Comparison of ENCODE assay signal across 8 mouse cellular contexts in the genomic region with DNA sequence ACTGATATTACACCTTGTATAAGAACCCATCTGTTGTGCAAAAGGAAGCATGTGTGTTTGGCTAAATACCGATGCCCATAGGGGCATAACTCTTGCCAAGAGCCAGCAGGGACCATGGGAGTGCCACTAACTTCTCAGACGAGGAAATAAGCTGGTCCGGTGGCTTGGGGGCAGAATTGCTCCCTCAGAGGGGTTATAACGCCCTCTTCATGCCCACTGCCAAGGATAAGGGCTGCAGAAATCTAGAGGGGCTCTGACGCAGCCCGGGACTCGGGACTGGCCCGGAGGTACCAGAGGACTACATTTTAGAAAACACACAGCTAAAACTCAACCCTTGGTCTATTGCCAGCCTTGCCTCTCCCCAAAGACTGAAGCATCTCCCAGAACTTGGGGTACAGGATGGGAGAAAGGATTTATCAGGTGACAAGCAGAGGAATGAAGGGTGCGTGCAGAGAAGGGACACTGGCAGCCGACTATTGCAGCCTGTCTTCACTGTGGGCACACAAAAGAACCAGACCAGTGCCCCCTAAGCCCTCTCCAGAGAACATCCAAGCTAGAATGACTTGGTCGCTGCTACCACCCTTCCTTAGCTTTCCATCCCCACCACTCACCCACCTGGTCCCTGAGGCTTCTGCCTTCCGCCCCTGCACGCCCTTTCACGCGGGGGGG. TPM values are rescaled to one million over a fixed set of nuclear protein-coding genes. Genes with fewer than 3 reads are reported as not detected.
DNase-seq lines count a peak whose midpoint lies in the region; ATAC-seq and TF ChIP-seq lines count a peak whose summit lies in the region.

No protein-coding gene starts in this region.

- 22% methylated on average over 15 of the region's 15 CpGs for WGBS in heart, adult 2 months
- 17% methylated on average over 15 of the region's 15 CpGs for WGBS in forebrain, embryonic 14.5 days
- WGBS in liver, embryonic 13.5 days (ENCODE audit: insufficient replicate concordance) = 22% methylated on average over 15 of the region's 15 CpGs

- H3K4me2 ChIP-seq in forebrain, embryonic 14.5 days (ENCODE audit: low read length) = peak overlapping the region; percentile 93
- H3K4me2 ChIP-seq in liver, embryonic 13.5 days = peak overlapping the region; percentile 68

- no peaks in the 10 kb centered on the region for H3K9me3 ChIP-seq in ES-Bruce4 (replicated peaks; ENCODE audit: control insufficient read depth, insufficient read depth, low read length, poor library complexity, severe bottlenecking)
- H3K9me3 ChIP-seq in forebrain, embryonic 14.5 days (replicated peaks; ENCODE audit: control insufficient read depth, low read length) = no peaks in the 10 kb centered on the region
- H3K9me3 ChIP-seq in liver, embryonic 13.5 days (replicated peaks) = no peaks in the 10 kb centered on the region

- TF ChIP-seq POLR2A in heart, adult 2 months (IDR thresholded peaks at IDR 0.05; ENCODE audit: insufficient read depth, low read depth, low read length) = no peak
- no peak for TF ChIP-seq POLR2A in ES-Bruce4 (IDR thresholded peaks at IDR 0.05; ENCODE audit: insufficient read depth, low read length)

- no peaks in the 10 kb centered on the region for H3K27me3 ChIP-seq in heart, adult 2 months (ENCODE audit: control insufficient read depth, insufficient read depth, low read length)
- H3K27me3 ChIP-seq in ES-Bruce4 (ENCODE audit: control insufficient read depth, insufficient read depth, low read length, poor library complexity, severe bottlenecking) = peaks cover 12% of the 10 kb centered on the region
- no peaks in the 10 kb centered on the region for H3K27me3 ChIP-seq in forebrain, embryonic 14.5 days (replicated peaks; ENCODE audit: control insufficient read depth, insufficient read depth, low read length)
- peaks cover 84% of the 10 kb centered on the region for H3K27me3 ChIP-seq in liver, embryonic 13.5 days

- peaks cover 8% of the 10 kb centered on the region for H3K4me1 ChIP-seq in heart, adult 2 months (ENCODE audit: control insufficient read depth, insufficient read depth, low read length)
- no peaks in the 10 kb centered on the region for H3K4me1 ChIP-seq in ES-Bruce4 (ENCODE audit: control insufficient read depth, insufficient read depth, low read length)
- peaks cover 60% of the 10 kb centered on the region for H3K4me1 ChIP-seq in forebrain, embryonic 14.5 days (ENCODE audit: control insufficient read depth, insufficient read depth, low read length)
- peaks cover 27% of the 10 kb centered on the region for H3K4me1 ChIP-seq in liver, embryonic 13.5 days (replicated peaks)

- TF ChIP-seq EP300 in heart, adult 2 months (IDR thresholded peaks at IDR 0.05; ENCODE audit: insufficient read depth, low read depth, low read length) = no peak
- no peak for TF ChIP-seq EP300 in ES-Bruce4 (IDR thresholded peaks at IDR 0.05; ENCODE audit: insufficient read depth, low read depth, low read length)

- no peak for TF ChIP-seq CTCF in heart, adult 2 months (IDR thresholded peaks at IDR 0.05)
- no peak for TF ChIP-seq CTCF in ES-Bruce4 (IDR thresholded peaks at IDR 0.05; ENCODE audit: low read depth, low read length)

- intact Hi-C loops in heart, adult 2 months (cut with DNase I) = loop anchor here (1.0 to 2.0 kb wide), 3 partner anchors 55 to 88 kb away; no protein-coding TSS in a partner anchor
- intact Hi-C loops in heart, postnatal 14 days (cut with DNase I) = loop anchor here (2.0 to 5.0 kb wide), 2 partner anchors 53 to 66 kb away; no protein-coding TSS in a partner anchor

- no peak for ATAC-seq in forebrain, embryonic 14.5 days
- no peak for ATAC-seq in liver, embryonic 13.5 days (ENCODE audit: low read depth)
- ATAC-seq in activated CD4-positive, CD25-positive, alpha-beta regulatory T cell, adult 4 months = no peak
- no peak for ATAC-seq in erythroid progenitor cell, adult 5-6 weeks (replicated peaks; ENCODE audit: low FRiP score, poor library complexity, severe bottlenecking)
- ATAC-seq in granulocyte monocyte progenitor cell, adult 5-6 weeks (replicated peaks; ENCODE audit: poor library complexity, severe bottlenecking) = no peak

- H3K4me3 ChIP-seq in heart, adult 2 months = peak overlapping the region; percentile 40
- peak overlapping the region; percentile 76 for H3K4me3 ChIP-seq in ES-Bruce4 (ENCODE audit: low read depth, low read length)
- peak overlapping the region; percentile 54 for H3K4me3 ChIP-seq in forebrain, embryonic 14.5 days (ENCODE audit: low read depth, low read length)
- H3K4me3 ChIP-seq in liver, embryonic 13.5 days (replicated peaks) = peak overlapping the region; percentile 50

- H3K27ac ChIP-seq in heart, adult 2 months = no peak overlapping the region
- H3K27ac ChIP-seq in ES-Bruce4 (ENCODE audit: insufficient read depth, low read length) = no peak overlapping the region
- peak overlapping the region; percentile 95 for H3K27ac ChIP-seq in forebrain, embryonic 14.5 days (ENCODE audit: low read depth, low read length)
- no peak overlapping the region for H3K27ac ChIP-seq in liver, embryonic 13.5 days

- H3K79me2 ChIP-seq in heart, adult 2 months (replicated peaks; ENCODE audit: control insufficient read depth, insufficient read depth, low read length) = no peaks in the 10 kb centered on the region

- DNase-seq in heart, adult 2 months = no peak
- DNase-seq in heart, postnatal 14 days = no peak
- DNase-seq in forebrain, embryonic 14.5 days (ENCODE audit: low spot score) = peak; percentile 60
- no peak for DNase-seq in liver, embryonic 13.5 days

- H3K36me3 ChIP-seq in heart, adult 2 months (ENCODE audit: control insufficient read depth, insufficient read depth, low read length) = no peaks in the 10 kb centered on the region
- H3K36me3 ChIP-seq in ES-Bruce4 (ENCODE audit: control insufficient read depth, insufficient read depth, low read length, poor library complexity, severe bottlenecking) = no peaks in the 10 kb centered on the region
- H3K36me3 ChIP-seq in forebrain, embryonic 14.5 days (ENCODE audit: control insufficient read depth, insufficient read depth, low read length) = peaks cover 26% of the 10 kb centered on the region
- no peaks in the 10 kb centered on the region for H3K36me3 ChIP-seq in liver, embryonic 13.5 days

- peak overlapping the region; percentile 57 for H3K9ac ChIP-seq in heart, adult 2 months (ENCODE audit: low read depth, low read length)
- peak overlapping the region; percentile 68 for H3K9ac ChIP-seq in ES-Bruce4 (ENCODE audit: low read depth, poor library complexity, severe bottlenecking)
- peak overlapping the region; percentile 81 for H3K9ac ChIP-seq in forebrain, embryonic 14.5 days (ENCODE audit: low read length)
- peak overlapping the region; percentile 41; the same call in 1 of the 2 replicates for H3K9ac ChIP-seq in liver, embryonic 13.5 days

RNA-seq across cellular contexts. Expression of a gene that starts 11.5 kb away (rescaled TPM):
- 1 to 10 TPM; 7.5 to 9.0 TPM for total RNA-seq in heart, adult 2 months (2021)
- 9.9 and 12.3 TPM in 2 replicates for polyA plus RNA-seq in heart, adult 2 months (2012; rRNA removed)
- total RNA-seq in heart, postnatal 14 days (2021) = 10 to 100 TPM; 12.4 to 14.3 TPM
- polyA plus RNA-seq in ES-Bruce4 (2011; ENCODE audit: insufficient read depth, insufficient read length, low read depth, missing spikeins) = 5.7 and 8.3 TPM in 2 replicates
- 10.6 and 13.8 TPM in 2 replicates for polyA plus RNA-seq in forebrain, embryonic 14.5 days (2014; fragmentation: Nextera tagmentation; extraction: Ambion mirVana)
- polyA plus RNA-seq in liver, embryonic 13.5 days (2015; fragmentation: Nextera tagmentation; extraction: Ambion mirVana) = 11.8 and 12.7 TPM in 2 replicates
- 10 to 100 TPM in 1 of 2 experiments, 1 to 10 TPM in 1; 8.3 to 17.8 TPM for polyA plus RNA-seq in activated CD4-positive, CD25-positive, alpha-beta regulatory T cell, adult 4 months (2017; shearing (Covaris generic))
- total RNA-seq in erythroid progenitor cell, adult 5-6 weeks (2015; ENCODE audit: low replicate concordance) = 5.9 and 10.5 TPM in 2 replicates
- total RNA-seq in erythroid progenitor cell, adult 5-6 weeks (2017; ENCODE audit: low replicate concordance) = 5.5 and 11.9 TPM in 2 replicates
- total RNA-seq in granulocyte monocyte progenitor cell, adult 5-6 weeks (2014; fragmentation: Nextera tagmentation) = 17.8 and 17.9 TPM in 2 replicates
- total RNA-seq in granulocyte monocyte progenitor cell, adult 5-6 weeks (2017) = 10.4 and 29.2 TPM in 2 replicates

RNA-seq across cellular contexts. Expression of a gene that starts 20.8 kb away (rescaled TPM):
- 10 to 100 TPM; 52.5 to 55.8 TPM for total RNA-seq in heart, adult 2 months (2021)
- 43.3 and 57.2 TPM in 2 replicates for polyA plus RNA-seq in heart, adult 2 months (2012; rRNA removed)
- total RNA-seq in heart, postnatal 14 days (2021) = 10 to 100 TPM; 44.0 to 45.7 TPM
- polyA plus RNA-seq in ES-Bruce4 (2011; ENCODE audit: insufficient read depth, insufficient read length, low read depth, missing spikeins) = 113 and 120 TPM in 2 replicates
- 111 and 112 TPM in 2 replicates for polyA plus RNA-seq in forebrain, embryonic 14.5 days (2014; fragmentation: Nextera tagmentation; extraction: Ambion mirVana)
- polyA plus RNA-seq in liver, embryonic 13.5 days (2015; fragmentation: Nextera tagmentation; extraction: Ambion mirVana) = 72.6 and 81.6 TPM in 2 replicates
- 10 to 100 TPM; 51.8 to 56.8 TPM for polyA plus RNA-seq in activated CD4-positive, CD25-positive, alpha-beta regulatory T cell, adult 4 months (2017; shearing (Covaris generic))
- total RNA-seq in erythroid progenitor cell, adult 5-6 weeks (2015; ENCODE audit: low replicate concordance) = 14.7 and 18.0 TPM in 2 replicates
- 13.7 and 18.1 TPM in 2 replicates for total RNA-seq in erythroid progenitor cell, adult 5-6 weeks (2017; ENCODE audit: low replicate concordance)
- total RNA-seq in granulocyte monocyte progenitor cell, adult 5-6 weeks (2014; fragmentation: Nextera tagmentation) = 51.6 and 74.3 TPM in 2 replicates
- 98.3 and 98.8 TPM in 2 replicates for total RNA-seq in granulocyte monocyte progenitor cell, adult 5-6 weeks (2017)

RNA-seq across cellular contexts. Expression of a gene that starts 26.2 kb away (rescaled TPM):
- 10 to 100 TPM; 58.7 to 61.8 TPM for total RNA-seq in heart, adult 2 months (2021)
- 60.2 and 61.0 TPM in 2 replicates for polyA plus RNA-seq in heart, adult 2 months (2012; rRNA removed)
- total RNA-seq in heart, postnatal 14 days (2021) = 10 to 100 TPM; 59.2 to 60.7 TPM
- polyA plus RNA-seq in ES-Bruce4 (2011; ENCODE audit: insufficient read depth, insufficient read length, low read depth, missing spikeins) = 1.5 and 1.9 TPM in 2 replicates
- polyA plus RNA-seq in forebrain, embryonic 14.5 days (2014; fragmentation: Nextera tagmentation; extraction: Ambion mirVana) = 170 and 177 TPM in 2 replicates
- polyA plus RNA-seq in liver, embryonic 13.5 days (2015; fragmentation: Nextera tagmentation; extraction: Ambion mirVana) = 1.9 and 2.2 TPM in 2 replicates
- polyA plus RNA-seq in activated CD4-positive, CD25-positive, alpha-beta regulatory T cell, adult 4 months (2017; shearing (Covaris generic)) = under 1 TPM in 1 of 2 experiments, not detected in 1; 0.41 TPM
- not detected in 2 replicates for total RNA-seq in erythroid progenitor cell, adult 5-6 weeks (2015; ENCODE audit: low replicate concordance)
- not detected in 2 replicates for total RNA-seq in erythroid progenitor cell, adult 5-6 weeks (2017; ENCODE audit: low replicate concordance)
- total RNA-seq in granulocyte monocyte progenitor cell, adult 5-6 weeks (2014; fragmentation: Nextera tagmentation) = not detected in 2 replicates
- 0.05 and 0.34 TPM in 2 replicates for total RNA-seq in granulocyte monocyte progenitor cell, adult 5-6 weeks (2017)

RNA-seq across cellular contexts. Expression of a gene that starts 41.4 kb away (rescaled TPM):
- not detected for total RNA-seq in heart, adult 2 months (2021)
- polyA plus RNA-seq in heart, adult 2 months (2012; rRNA removed) = 0.06 TPM in 1 of 2 replicates, not detected in the other
- not detected for total RNA-seq in heart, postnatal 14 days (2021)
- polyA plus RNA-seq in ES-Bruce4 (2011; ENCODE audit: insufficient read depth, insufficient read length, low read depth, missing spikeins) = not detected in 2 replicates
- polyA plus RNA-seq in forebrain, embryonic 14.5 days (2014; fragmentation: Nextera tagmentation; extraction: Ambion mirVana) = 0.06 and 0.09 TPM in 2 replicates
- polyA plus RNA-seq in liver, embryonic 13.5 days (2015; fragmentation: Nextera tagmentation; extraction: Ambion mirVana) = not detected in 2 replicates
- polyA plus RNA-seq in activated CD4-positive, CD25-positive, alpha-beta regulatory T cell, adult 4 months (2017; shearing (Covaris generic)) = under 1 TPM in 1 of 2 experiments, not detected in 1; 0.46 TPM
- not detected in 2 replicates for total RNA-seq in erythroid progenitor cell, adult 5-6 weeks (2015; ENCODE audit: low replicate concordance)
- not detected in 2 replicates for total RNA-seq in erythroid progenitor cell, adult 5-6 weeks (2017; ENCODE audit: low replicate concordance)
- not detected in 2 replicates for total RNA-seq in granulocyte monocyte progenitor cell, adult 5-6 weeks (2014; fragmentation: Nextera tagmentation)
- total RNA-seq in granulocyte monocyte progenitor cell, adult 5-6 weeks (2017) = not detected in 2 replicates

RNA-seq across cellular contexts. Expression of a gene that starts 57.3 kb away (rescaled TPM):
- total RNA-seq in heart, adult 2 months (2021) = 10 to 100 TPM; 80.8 to 93.5 TPM
- polyA plus RNA-seq in heart, adult 2 months (2012; rRNA removed) = 138 and 163 TPM in 2 replicates
- 10 to 100 TPM; 70.2 to 72.5 TPM for total RNA-seq in heart, postnatal 14 days (2021)
- polyA plus RNA-seq in ES-Bruce4 (2011; ENCODE audit: insufficient read depth, insufficient read length, low read depth, missing spikeins) = not detected in 2 replicates
- 0.09 and 0.17 TPM in 2 replicates for polyA plus RNA-seq in forebrain, embryonic 14.5 days (2014; fragmentation: Nextera tagmentation; extraction: Ambion mirVana)
- polyA plus RNA-seq in liver, embryonic 13.5 days (2015; fragmentation: Nextera tagmentation; extraction: Ambion mirVana) = 0.10 and 0.15 TPM in 2 replicates
- not detected for polyA plus RNA-seq in activated CD4-positive, CD25-positive, alpha-beta regulatory T cell, adult 4 months (2017; shearing (Covaris generic))
- total RNA-seq in erythroid progenitor cell, adult 5-6 weeks (2015; ENCODE audit: low replicate concordance) = not detected in 2 replicates
- total RNA-seq in erythroid progenitor cell, adult 5-6 weeks (2017; ENCODE audit: low replicate concordance) = not detected in 2 replicates
- not detected in 2 replicates for total RNA-seq in granulocyte monocyte progenitor cell, adult 5-6 weeks (2014; fragmentation: Nextera tagmentation)
- not detected in 2 replicates for total RNA-seq in granulocyte monocyte progenitor cell, adult 5-6 weeks (2017)

Comparison
In these comparisons a context has a peak if more than half of its experiments do, and no peak if none do; other contexts are left out.
1. RNA of a gene that starts 26.2 kb away (polyA plus RNA-seq): 170 to 177 TPM in forebrain, embryonic 14.5 days and 60.2 to 61.0 TPM in heart, adult 2 months; 1.9 to 2.2 TPM in liver, embryonic 13.5 days, 1.5 to 1.9 TPM in ES-Bruce4 and 0.41 TPM in activated CD4-positive, CD25-positive, alpha-beta regulatory T cell, adult 4 months; every median in the first group is over 10 times any median in the second.
2. Peak in every context shown above with its lines, with median percentiles within 50 percentile points of each other: H3K4me3 ChIP-seq and H3K9ac ChIP-seq.